Mouse (Mus musculus) layer of hippocampus, postnatal 10 days (tissue): Measurements from ENCODE around the gene Nin. TPM values are rescaled to one million over a fixed set of nuclear protein-coding genes. Genes with fewer than 3 reads are reported as not detected.

Experiments
- total RNA-seq, 2 experiments: library from RNA; stranded (reverse); gene quantifications; 2 replicates each; pipeline ENCODE4 v1.2.3; 2021

Gene Nin
- total RNA-seq, 2 experiments from 2014 or later, result 59.8 to 85.9 TPM

Other genes with a start within 250 kb of the Nin start
- gene Atl1, start 221.1 kb downstream of the Nin start, total RNA-seq, result 100 to 1,000 TPM; 200 to 201 TPM
- gene Map4k5, start 220.5 kb downstream of the Nin start, total RNA-seq, result 10 to 100 TPM; 46.1 to 47.5 TPM
- 10 to 100 TPM; 18.7 to 19.3 TPM for gene Sav1, start 126.7 kb downstream of the Nin start, total RNA-seq
- under 1 TPM; 0.34 to 0.40 TPM for gene Abhd12b, start 40.4 kb upstream of the Nin start, total RNA-seq
- 1 to 10 TPM; 4.2 to 5.3 TPM for gene Pygl, start 117.8 kb upstream of the Nin start, total RNA-seq
- gene Trim9, start 233.9 kb upstream of the Nin start, total RNA-seq, result 100 to 1,000 TPM; 299 to 300 TPM